In the genomic region with DNA sequence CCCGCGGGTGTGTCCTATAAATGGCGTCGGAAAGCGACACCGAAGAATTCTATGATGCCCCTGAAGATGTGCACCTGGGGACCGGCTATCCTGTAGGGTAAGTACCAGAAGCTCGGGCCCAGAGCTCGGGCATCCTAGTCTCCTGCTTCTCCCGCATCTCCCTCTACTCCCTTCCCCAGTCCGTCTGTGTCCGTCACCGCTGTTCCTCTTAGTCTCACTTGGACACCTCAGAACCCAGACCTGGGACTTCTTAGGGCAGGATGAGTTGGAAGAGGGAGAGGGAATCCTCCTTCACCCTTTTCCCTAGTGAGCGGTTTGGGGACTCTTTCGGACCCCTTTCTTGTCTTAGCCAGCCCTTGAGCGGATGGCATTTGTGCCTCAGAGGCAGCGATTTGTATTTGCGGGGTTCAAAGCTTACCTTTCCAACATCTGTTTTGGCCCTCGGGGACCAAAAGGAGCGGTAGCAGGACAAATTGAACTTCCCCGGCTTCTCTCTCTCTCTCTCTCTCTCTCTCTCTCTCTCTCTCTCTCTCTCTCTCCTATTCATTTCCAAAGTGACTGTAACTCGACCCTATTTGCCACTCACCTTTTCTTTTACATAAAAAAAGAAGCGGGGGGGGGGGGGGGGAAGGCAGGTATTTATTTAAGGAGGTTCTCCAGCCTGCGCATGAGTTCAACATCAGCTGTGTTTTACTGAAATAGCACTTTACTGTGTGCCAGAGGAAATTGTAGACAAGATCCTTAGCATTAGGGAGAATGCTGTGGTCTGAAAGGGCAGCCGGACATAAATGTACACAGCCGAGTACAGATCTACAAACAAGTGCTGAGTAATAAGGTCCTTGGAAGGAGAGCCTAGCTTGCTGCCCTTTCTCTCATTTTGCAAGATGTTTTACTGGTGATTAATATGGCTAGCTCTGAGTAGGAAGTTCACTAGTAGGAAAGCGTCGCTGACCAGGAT, we compare ENCODE assay signal across 8 mouse cellular contexts. TPM values are rescaled to one million over a fixed set of nuclear protein-coding genes. Genes with fewer than 3 reads are reported as not detected.
DNase-seq lines count a peak whose midpoint lies in the region; ATAC-seq and TF ChIP-seq lines count a peak whose summit lies in the region.

No protein-coding gene starts in this region.

- H3K27me3 ChIP-seq in heart, embryonic 11.5 days (ENCODE audit: control insufficient read depth, insufficient read depth, low read length) = no peaks in the 10 kb centered on the region
- no peaks in the 10 kb centered on the region for H3K27me3 ChIP-seq in heart, embryonic 15.5 days
- no peaks in the 10 kb centered on the region for H3K27me3 ChIP-seq in liver, embryonic 16.5 days (ENCODE audit: control insufficient read depth, insufficient read depth, low read depth, low read length)
- no peaks in the 10 kb centered on the region for H3K27me3 ChIP-seq in stomach, postnatal 0 days (ENCODE audit: control insufficient read depth, insufficient read depth, low read length)

- H3K9me3 ChIP-seq in heart, embryonic 11.5 days (replicated peaks; ENCODE audit: control insufficient read depth, low read length) = no peaks in the 10 kb centered on the region
- H3K9me3 ChIP-seq in heart, embryonic 15.5 days (replicated peaks) = no peaks in the 10 kb centered on the region
- no peaks in the 10 kb centered on the region for H3K9me3 ChIP-seq in liver, embryonic 16.5 days (replicated peaks; ENCODE audit: control insufficient read depth, low read length)
- no peaks in the 10 kb centered on the region for H3K9me3 ChIP-seq in stomach, postnatal 0 days (ENCODE audit: control insufficient read depth, low read length)

- no peak for TF ChIP-seq EP300 in stomach, postnatal 0 days (optimal IDR thresholded peaks at IDR 0.05)

- no peak for DNase-seq in heart, adult 8-10 months (ENCODE audit: low spot score)
- DNase-seq in CD4-positive helper T cell, adult 2 months (ENCODE audit: low read depth, low spot score) = peak; percentile 5
- peak; percentile 4 for DNase-seq in brain, embryonic 14.5 days (ENCODE audit: low read depth)
- peak; percentile 13 for DNase-seq in stomach, postnatal 0 days (ENCODE audit: low spot score)
- no peak for DNase-seq in layer of hippocampus, adult 9-10 months (ENCODE audit: low spot score)

- peak overlapping the region; percentile 64 for H3K4me3 ChIP-seq in heart, embryonic 11.5 days (ENCODE audit: low read depth, low read length)
- peak overlapping the region; percentile 69 for H3K4me3 ChIP-seq in heart, embryonic 15.5 days
- peak overlapping the region; percentile 75 for H3K4me3 ChIP-seq in liver, embryonic 16.5 days (ENCODE audit: low read depth, low read length)
- peak overlapping the region; percentile 60 for H3K4me3 ChIP-seq in stomach, postnatal 0 days (ENCODE audit: low read depth, low read length)

- peak; percentile 18; the same call in 1 of the 2 replicates for ATAC-seq in heart, embryonic 11.5 days (replicated peaks; ENCODE audit: insufficient number of reproducible peaks, low FRiP score, low TSS enrichment)
- ATAC-seq in heart, embryonic 15.5 days (replicated peaks; ENCODE audit: insufficient number of reproducible peaks, insufficient read depth, low FRiP score, low read depth) = 0 out of 2 replicates have a peak, but pooled peaks have one; percentile 8
- ATAC-seq in liver, embryonic 16.5 days (ENCODE audit: low read depth) = 0 out of 2 replicates have a peak, but pooled peaks have one; percentile 0
- ATAC-seq in stomach, postnatal 0 days (ENCODE audit: low FRiP score, low TSS enrichment) = 0 out of 2 replicates have a peak, but pooled peaks have one; percentile 4

- peak overlapping the region; percentile 64 for H3K4me2 ChIP-seq in heart, embryonic 11.5 days
- peak overlapping the region; percentile 66 for H3K4me2 ChIP-seq in heart, embryonic 15.5 days
- peak overlapping the region; percentile 52 for H3K4me2 ChIP-seq in liver, embryonic 16.5 days (ENCODE audit: low read depth, low read length)
- H3K4me2 ChIP-seq in stomach, postnatal 0 days (replicated peaks; ENCODE audit: low read depth) = peak overlapping the region; percentile 62

- TF ChIP-seq POLR2A in brain, embryonic 14.5 days (IDR thresholded peaks at IDR 0.05; ENCODE audit: borderline replicate concordance, extremely low read depth, insufficient read depth, insufficient read length, poor library complexity, severe bottlenecking) = no peak

- H3K27ac ChIP-seq in heart, embryonic 11.5 days (ENCODE audit: low read depth, low read length) = peak overlapping the region; percentile 86
- peak overlapping the region; percentile 91 for H3K27ac ChIP-seq in heart, embryonic 15.5 days
- H3K27ac ChIP-seq in liver, embryonic 16.5 days (ENCODE audit: low read length) = peak overlapping the region; percentile 97
- peak overlapping the region; percentile 87 for H3K27ac ChIP-seq in stomach, postnatal 0 days (replicated peaks)

- H3K4me1 ChIP-seq in heart, embryonic 11.5 days (ENCODE audit: control insufficient read depth, insufficient read depth, low read length) = no peaks in the 10 kb centered on the region
- H3K4me1 ChIP-seq in heart, embryonic 15.5 days (replicated peaks) = no peaks in the 10 kb centered on the region
- no peaks in the 10 kb centered on the region; the same call in 1 of the 2 replicates for H3K4me1 ChIP-seq in liver, embryonic 16.5 days (ENCODE audit: control insufficient read depth, low read depth, low read length)
- H3K4me1 ChIP-seq in stomach, postnatal 0 days (replicated peaks; ENCODE audit: control insufficient read depth, insufficient read depth) = no peaks in the 10 kb centered on the region

- 10% methylated on average over 28 of the region's 28 CpGs for WGBS in heart, embryonic 11.5 days (ENCODE audit: insufficient replicate concordance)
- 10% methylated on average over 27 of the region's 28 CpGs for WGBS in heart, embryonic 15.5 days
- 9% methylated on average over 27 of the region's 28 CpGs for WGBS in liver, embryonic 16.5 days (ENCODE audit: insufficient replicate concordance)
- WGBS in stomach, postnatal 0 days = 13% methylated on average over 25 of the region's 28 CpGs

- H3K9ac ChIP-seq in heart, embryonic 11.5 days (ENCODE audit: low read depth, low read length) = peak overlapping the region; percentile 72
- H3K9ac ChIP-seq in heart, embryonic 15.5 days = peak overlapping the region; percentile 69
- H3K9ac ChIP-seq in liver, embryonic 16.5 days (ENCODE audit: low read depth, low read length) = peak overlapping the region; percentile 79
- H3K9ac ChIP-seq in stomach, postnatal 0 days (ENCODE audit: low read length) = peak overlapping the region; percentile 70

- H3K36me3 ChIP-seq in heart, embryonic 11.5 days (ENCODE audit: control insufficient read depth, insufficient read depth, low read length) = no peaks in the 10 kb centered on the region
- H3K36me3 ChIP-seq in heart, embryonic 15.5 days = no peaks in the 10 kb centered on the region
- H3K36me3 ChIP-seq in liver, embryonic 16.5 days (ENCODE audit: control insufficient read depth, insufficient read depth) = no peaks in the 10 kb centered on the region
- H3K36me3 ChIP-seq in stomach, postnatal 0 days (ENCODE audit: control insufficient read depth, insufficient read depth, low read length) = no peaks in the 10 kb centered on the region

- TF ChIP-seq CTCF in brain, embryonic 14.5 days (IDR thresholded peaks at IDR 0.05; ENCODE audit: borderline replicate concordance, extremely low read depth, insufficient read depth, insufficient read length) = no peak
- TF ChIP-seq CTCF in stomach, postnatal 0 days (IDR thresholded peaks at IDR 0.05; ENCODE audit: low read depth) = no peak

RNA-seq across cellular contexts. Expression of gene Wdr44, which starts 0.9 kb away (rescaled TPM):
- 6.6 and 7.7 TPM in 2 replicates for polyA plus RNA-seq in heart, embryonic 11.5 days (2014; fragmentation: Nextera tagmentation; extraction: Ambion mirVana)
- total RNA-seq in heart, adult 8-10 months (2022) = 1 to 10 TPM; 7.7 to 9.2 (median 8.5) TPM
- 4.6 and 6.8 TPM in 2 replicates for polyA plus RNA-seq in brain, embryonic 14.5 days (2012; rRNA removed)
- polyA plus RNA-seq in heart, embryonic 15.5 days (2015; fragmentation: Nextera tagmentation; extraction: Ambion mirVana) = 8.5 and 9.0 TPM in 2 replicates
- polyA plus RNA-seq in liver, embryonic 16.5 days (2015; fragmentation: Nextera tagmentation; extraction: Ambion mirVana) = 4.7 and 5.5 TPM in 2 replicates
- polyA plus RNA-seq in stomach, postnatal 0 days (2015; fragmentation: Nextera tagmentation; extraction: Ambion mirVana) = 5.4 and 6.3 TPM in 2 replicates

Comparison
In these comparisons a context has a peak if more than half of its experiments do, and no peak if none do; other contexts are left out.
1. DNase-seq: peak in CD4-positive helper T cell, adult 2 months (single experiment), brain, embryonic 14.5 days (single experiment) and stomach, postnatal 0 days (single experiment); none in heart, adult 8-10 months (single experiment) and layer of hippocampus, adult 9-10 months (single experiment).
2. Peak in every context shown above with its lines, with median percentiles within 50 percentile points of each other: ATAC-seq, H3K27ac ChIP-seq, H3K4me2 ChIP-seq, H3K4me3 ChIP-seq and H3K9ac ChIP-seq.